Mouse (Mus musculus) cerebellum, postnatal 10 days (tissue): ENCODE data around the gene Sf3b4.
A peak's percentile ranks its signal among the peaks of the same experiment; 100 is the strongest.

ENCODE experiments used
- DNase-seq, 2 experiments: peaks; one replicate each; pipeline ENCODE4 v3.0.0; 2021; ENCODE audit warnings: mixed read lengths in 2 of 2

Gene Sf3b4

DNA sequence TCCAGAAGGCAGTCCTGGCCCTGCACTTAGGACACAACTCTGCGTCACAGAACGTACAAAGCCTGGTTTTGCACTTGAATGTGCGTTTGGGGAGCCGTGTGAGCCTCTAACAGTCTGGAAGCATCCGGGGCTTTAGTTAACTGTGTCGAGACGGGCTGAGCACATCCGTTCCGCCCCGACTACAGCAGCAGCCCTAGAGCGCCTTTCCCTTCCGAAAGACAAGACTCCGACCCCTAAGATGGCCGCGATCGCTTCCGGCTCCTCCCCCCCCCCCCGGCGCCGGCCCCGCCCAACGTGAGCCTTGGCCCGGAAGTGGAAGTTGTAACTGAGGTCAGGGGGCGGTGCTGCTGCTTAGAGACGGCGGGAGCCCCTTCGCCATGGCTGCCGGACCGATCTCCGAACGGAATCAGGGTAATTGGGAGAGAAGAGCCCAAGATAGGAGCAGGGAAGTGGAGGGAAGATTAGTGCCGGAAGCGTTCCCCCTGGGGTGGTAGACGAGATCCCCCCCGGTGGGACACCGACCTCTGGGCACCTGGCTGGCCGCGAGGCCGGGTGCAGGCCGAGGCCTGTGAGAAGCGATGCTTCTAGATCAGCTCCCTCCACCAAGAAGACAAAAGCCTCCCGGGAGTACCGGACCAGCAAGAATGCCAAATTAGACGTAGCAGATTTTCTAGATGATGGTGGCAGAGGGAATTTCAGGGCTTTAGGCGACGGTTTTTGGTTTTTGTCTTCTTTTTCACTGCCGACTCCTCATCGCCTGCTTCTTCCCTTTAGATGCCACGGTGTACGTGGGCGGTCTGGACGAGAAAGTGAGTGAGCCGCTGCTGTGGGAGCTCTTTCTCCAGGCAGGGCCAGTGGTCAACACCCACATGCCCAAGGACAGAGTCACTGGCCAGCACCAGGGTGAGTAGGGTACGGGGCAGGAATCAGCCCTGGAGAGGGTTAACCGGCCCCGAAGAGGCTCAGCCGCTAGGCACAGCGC is at the start of gene Sf3b4:
Gene Sf3b4, plus strand, starts transcription at position 136 of the 982 bp plus-strand sequence.
- peak; percentile 92 for DNase-seq

- DNase-seq: no peak
Observed at GRCm38 (mm10) chr3:96124235-96124634, 47.9 kb upstream of the Sf3b4 start.

DNA sequence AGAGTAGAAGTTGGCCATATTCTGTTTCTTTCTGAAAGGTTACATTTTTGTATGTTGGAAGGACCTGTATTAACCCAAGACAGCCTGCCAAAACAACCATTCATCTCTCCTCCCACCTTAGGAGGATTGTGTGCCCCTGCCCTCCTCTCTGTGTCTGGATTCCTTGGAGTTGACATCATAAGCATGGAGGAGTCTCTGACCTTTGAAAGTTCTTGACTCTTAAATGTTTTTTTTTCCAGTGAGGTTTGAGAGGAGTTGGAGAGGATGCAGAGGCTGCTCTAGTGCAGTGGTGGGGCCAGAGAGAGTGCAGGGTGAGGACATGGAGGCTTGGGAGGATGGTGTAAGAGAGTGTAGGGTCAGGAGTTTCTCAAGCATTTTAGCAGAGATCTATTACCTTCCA is 44.0 kb upstream of the Sf3b4 start:
- DNase-seq: no peak

- DNase-seq: no peak
Observed at GRCm38 (mm10) chr3:96132478-96132877, 39.7 kb upstream of the Sf3b4 start.

- DNase-seq: no peak
Observed at GRCm38 (mm10) chr3:96133327-96133905, 38.7 kb upstream of the Sf3b4 start.

- no peak for DNase-seq
Observed at GRCm38 (mm10) chr3:96135011-96135410, 37.1 kb upstream of the Sf3b4 start.

GRCm38 (mm10) chr3:96147950-96148349 is 24.2 kb upstream of the Sf3b4 start:
- DNase-seq: peak; percentile 65 to 77

DNA sequence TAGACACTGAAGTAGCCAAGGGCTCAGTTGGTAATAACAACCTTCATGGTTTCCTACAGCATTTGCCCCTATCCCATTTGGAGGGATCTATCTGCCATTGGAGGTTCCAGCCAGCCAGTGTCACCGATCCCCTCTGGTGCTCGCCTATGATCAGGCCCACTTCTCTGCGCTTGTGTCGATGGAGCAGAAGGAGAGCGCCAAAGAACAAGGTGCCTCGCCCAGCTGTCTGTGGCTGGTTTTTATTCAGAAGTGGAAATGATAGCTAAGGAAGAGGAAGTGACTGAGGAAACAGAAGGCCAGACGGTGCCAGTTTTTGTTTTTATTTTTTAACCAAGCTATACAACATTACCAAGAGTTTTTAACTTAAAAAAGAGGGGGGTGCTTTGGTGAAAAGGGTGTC is 20.3 kb upstream of the Sf3b4 start:
- no peak for DNase-seq

GRCm38 (mm10) chr3:96152611-96153010 is 19.5 kb upstream of the Sf3b4 start:
- no peak for DNase-seq

DNA sequence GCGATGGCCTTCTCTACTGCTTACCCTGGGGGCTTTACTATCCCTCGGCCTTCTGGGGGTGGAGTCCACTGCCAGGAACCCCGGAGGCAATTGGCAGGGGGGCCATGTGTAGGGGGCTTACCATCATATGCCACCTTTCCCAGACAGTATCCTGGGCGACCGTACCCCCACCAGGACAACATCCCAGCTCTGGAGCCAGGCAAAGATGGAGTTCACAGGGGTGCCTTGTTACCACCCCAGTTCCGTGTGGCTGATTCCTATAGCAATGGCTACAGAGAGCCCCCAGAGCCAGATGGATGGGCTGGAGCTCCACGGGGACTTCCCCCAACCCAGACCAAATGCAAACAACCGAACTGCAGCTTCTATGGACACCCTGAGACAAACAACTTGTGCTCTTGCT is 16.6 kb upstream of the Sf3b4 start:
- no peak for DNase-seq

GRCm38 (mm10) chr3:96159820-96160219 is 12.3 kb upstream of the Sf3b4 start:
- no peak for DNase-seq

- peak in 1 of 2 experiments; percentile 45 for DNase-seq
Observed at GRCm38 (mm10) chr3:96160222-96160802, 11.8 kb upstream of the Sf3b4 start.

DNA sequence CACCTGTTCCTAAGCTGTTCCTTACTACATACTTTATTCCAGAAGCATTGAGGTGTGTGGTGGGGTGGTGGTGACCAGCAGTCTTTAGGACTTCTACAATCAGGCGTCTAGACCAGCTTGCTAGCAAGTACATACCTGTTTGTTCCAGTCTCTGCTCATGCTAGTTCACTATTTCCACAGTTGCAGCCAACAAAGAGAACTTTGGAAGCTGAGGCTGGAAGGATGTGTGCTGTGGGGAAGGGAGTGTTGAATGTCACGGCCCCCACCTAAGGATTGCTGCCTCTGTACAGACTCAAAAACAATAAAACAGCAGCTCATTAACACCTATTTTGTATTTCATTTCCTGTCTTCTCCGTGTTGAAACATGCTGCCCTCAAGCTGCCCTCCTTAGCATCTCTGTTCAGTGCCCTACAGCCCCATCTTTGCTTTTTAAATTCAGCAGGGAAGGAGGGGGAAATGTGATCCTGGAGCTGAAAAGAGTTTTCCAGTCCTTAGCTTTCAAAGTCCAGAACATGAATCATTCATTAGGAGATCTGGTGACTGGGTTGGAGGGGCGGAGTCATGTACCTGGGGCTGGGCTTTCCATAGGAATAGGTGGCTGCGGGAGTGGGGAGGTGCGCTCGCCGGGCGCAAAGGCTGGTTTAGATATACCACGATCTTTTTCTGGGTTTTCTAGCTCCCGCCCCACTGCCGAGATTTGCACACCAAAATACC is 11.2 kb upstream of the Sf3b4 start:
- DNase-seq: peak; percentile 58 to 64

GRCm38 (mm10) chr3:96161869-96162840 is 10.0 kb upstream of the Sf3b4 start, which contains the start of gene Mtmr11:
TSS of gene Mtmr11 (plus strand) at chr3:96162004.
- peak in 1 of 2 experiments; percentile 49 for DNase-seq

DNA sequence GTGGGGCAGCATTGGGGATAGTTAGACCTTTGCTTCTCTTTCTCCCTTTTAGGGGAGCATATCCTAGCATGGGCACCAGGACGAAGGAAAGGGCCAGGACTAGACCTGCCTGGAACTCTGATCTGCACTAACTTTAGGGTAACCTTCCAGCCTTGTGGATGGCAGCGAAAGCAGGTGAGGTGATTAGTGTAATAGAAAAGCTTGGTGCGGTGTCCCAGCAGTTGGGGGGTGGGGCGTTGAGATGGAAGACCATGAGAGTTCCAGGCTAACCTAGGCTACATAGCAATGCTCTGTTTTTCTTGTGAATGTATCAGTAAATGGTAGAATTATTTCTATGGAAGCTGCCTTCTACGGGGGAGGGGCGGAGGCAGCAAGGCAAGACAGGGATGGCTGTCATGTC is 9.1 kb upstream of the Sf3b4 start:
- no peak for DNase-seq

DNA sequence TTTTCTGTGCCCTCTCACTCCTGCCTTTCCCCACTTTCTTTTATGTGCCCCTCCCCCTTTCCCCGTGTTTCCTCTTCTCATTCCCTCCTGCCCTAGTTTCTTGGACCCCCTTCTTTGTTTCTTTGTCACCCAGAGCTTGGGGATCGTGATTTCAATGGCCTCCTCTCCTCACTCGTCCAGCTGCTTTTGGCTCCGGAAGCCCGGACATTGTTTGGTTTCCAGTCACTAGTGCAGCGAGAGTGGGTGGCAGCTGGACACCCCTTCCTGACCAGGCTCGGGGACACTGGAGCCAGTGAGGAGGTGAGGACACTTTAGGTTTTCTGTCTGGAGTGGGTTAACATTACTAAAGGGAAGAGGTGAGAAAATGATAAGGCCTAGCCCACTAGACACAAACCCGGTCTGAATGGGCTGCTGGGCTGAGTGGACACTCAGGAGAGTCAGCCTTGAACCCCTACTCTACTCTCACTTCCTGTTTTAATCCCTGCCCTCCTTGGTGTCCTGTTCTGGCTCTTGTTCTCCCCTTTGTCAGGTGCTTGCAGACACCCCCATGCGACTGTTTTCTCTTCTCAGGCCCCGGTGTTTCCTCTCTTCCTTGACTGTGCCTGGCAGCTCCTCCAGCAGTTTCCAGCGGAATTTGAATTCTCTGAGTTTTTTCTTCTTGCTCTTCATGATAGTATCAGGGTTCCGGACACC is 3.5 kb upstream of the Sf3b4 start:
- no peak for DNase-seq

- DNase-seq: no peak
Observed at GRCm38 (mm10) chr3:96170276-96170675, 1.9 kb upstream of the Sf3b4 start.

DNA sequence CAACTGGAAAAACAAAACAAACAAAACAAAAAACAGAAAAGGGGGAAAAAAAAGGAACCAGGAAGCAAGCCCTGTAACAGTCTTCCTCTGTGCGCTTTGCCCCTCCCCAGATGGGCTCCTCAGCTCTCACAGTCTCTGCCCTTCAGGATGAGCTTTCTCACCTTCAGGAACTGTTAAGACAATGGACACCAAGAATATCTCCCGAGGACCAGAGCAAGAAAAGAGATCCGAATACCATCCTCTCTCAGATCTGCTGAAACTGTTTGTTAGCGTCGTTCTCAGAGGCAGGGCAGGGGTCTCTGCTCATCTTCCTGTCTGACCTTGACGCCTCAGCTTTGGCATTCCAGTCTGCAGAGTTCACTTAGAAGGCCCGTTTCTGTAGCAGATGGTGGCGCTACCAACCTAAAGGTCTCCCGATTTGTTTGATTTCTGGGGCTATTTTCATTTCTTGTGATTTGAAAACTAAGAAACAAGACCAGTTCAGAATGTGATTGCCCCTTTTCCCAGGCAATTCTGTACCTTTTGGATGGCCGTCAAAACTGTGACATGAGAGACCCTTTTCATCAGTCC is 1.1 kb upstream of the Sf3b4 start:
- DNase-seq: no peak

GRCm38 (mm10) chr3:96171583-96172196 is 442 bp upstream of the Sf3b4 start:
- DNase-seq: peak in 1 of 2 experiments; percentile 25

DNA sequence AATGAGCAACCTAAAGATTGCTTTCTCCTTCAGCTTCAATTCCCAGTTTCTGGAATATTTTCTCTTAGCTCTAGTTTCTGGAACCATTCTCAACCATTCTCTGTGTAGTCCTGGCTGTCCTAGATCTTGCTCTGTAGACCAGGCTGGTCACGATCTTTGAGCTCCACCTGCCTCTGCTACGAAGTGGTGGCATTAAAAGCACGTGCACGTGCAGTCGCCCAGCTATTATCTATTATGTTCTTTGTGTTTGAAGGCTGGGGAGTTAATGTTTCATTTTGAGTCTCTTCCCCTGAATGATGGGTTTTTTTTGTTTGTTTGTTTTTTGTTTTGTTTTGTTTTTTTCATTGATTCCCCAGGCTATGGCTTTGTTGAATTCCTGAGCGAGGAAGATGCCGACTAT is 1.1 kb downstream of the Sf3b4 start:
- no peak for DNase-seq
